14 mouse cellular contexts compared by ENCODE assay signal in the genomic region with DNA sequence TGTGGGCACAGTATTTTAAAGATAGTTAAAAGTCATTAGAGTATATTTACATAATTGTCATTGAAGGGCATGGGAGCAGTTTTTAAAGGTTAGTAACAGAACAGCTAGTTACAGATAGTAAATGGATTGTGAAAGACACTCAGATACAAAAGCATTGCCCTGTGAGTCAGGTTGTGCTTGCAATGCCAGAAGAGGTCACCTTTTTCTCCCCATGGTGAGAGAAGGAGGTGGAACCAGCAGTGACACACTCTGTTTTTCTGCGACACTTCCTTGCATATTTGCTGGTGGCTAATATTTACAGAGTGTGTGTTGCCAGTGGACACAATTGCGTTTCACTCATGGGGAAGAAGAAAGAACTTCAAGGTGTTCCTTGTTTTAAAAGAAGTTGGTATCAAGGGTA. TPM values are rescaled to one million over a fixed set of nuclear protein-coding genes. Genes with fewer than 3 reads are reported as not detected.
"Had no signal": no experiment of that assay in that cellular context is flagged by ENCODE, and none has a peak within 500 bp of the region (broad histone marks: within the 10 kb centered on the region; RNA-seq: fewer than 3 reads in every experiment).

No protein-coding gene starts in this region.

- H3K4me3 ChIP-seq: limb, embryonic 12.5 days; liver, embryonic 13.5 days; lung, embryonic 15.5 days; midbrain, embryonic 13.5 days had no signal

- H3K4me1 ChIP-seq: limb, embryonic 12.5 days; liver, embryonic 13.5 days; lung, embryonic 15.5 days; midbrain, embryonic 13.5 days had no signal

- H3K27me3 ChIP-seq: limb, embryonic 12.5 days; liver, embryonic 13.5 days; lung, embryonic 15.5 days; midbrain, embryonic 13.5 days had no signal

- H3K9ac ChIP-seq: limb, embryonic 12.5 days; liver, embryonic 13.5 days; lung, embryonic 15.5 days; midbrain, embryonic 13.5 days had no signal

- DNase-seq: kidney, adult 9 months; kidney, postnatal 36 days; layer of hippocampus, adult 9-11 months; layer of hippocampus, postnatal 36 days; liver, embryonic 13.5 days; right cerebral cortex, postnatal 14 days; thymus, adult 18-20 months; thymus, postnatal 14 days had no signal

- ATAC-seq: hindbrain, postnatal 0 days; midbrain, embryonic 13.5 days had no signal

- H3K36me3 ChIP-seq: limb, embryonic 12.5 days; liver, embryonic 13.5 days; lung, embryonic 15.5 days; midbrain, embryonic 13.5 days had no signal

- H3K9me3 ChIP-seq: limb, embryonic 12.5 days; liver, embryonic 13.5 days; lung, embryonic 15.5 days; midbrain, embryonic 13.5 days had no signal

- H3K27ac ChIP-seq: hindbrain, postnatal 0 days; kidney, postnatal 0 days; limb, embryonic 12.5 days; liver, embryonic 13.5 days; lung, embryonic 15.5 days; midbrain, embryonic 13.5 days had no signal

- H3K4me2 ChIP-seq: limb, embryonic 12.5 days; liver, embryonic 13.5 days; lung, embryonic 15.5 days; midbrain, embryonic 13.5 days had no signal

RNA-seq across cellular contexts. Expression of gene Cps1, which starts 2.6 kb away (rescaled TPM):
- total RNA-seq: megakaryocyte progenitor cell, adult 5-6 weeks had no signal
